Mouse (Mus musculus): ENCODE data around the gene Fam184b. TPM values are rescaled to one million over a fixed set of nuclear protein-coding genes. Genes with fewer than 3 reads are reported as not detected.

The Fam184b gene
- total RNA-seq, 2 experiments from 2014 or later: 6.9 to 8.3 TPM

DNA sequence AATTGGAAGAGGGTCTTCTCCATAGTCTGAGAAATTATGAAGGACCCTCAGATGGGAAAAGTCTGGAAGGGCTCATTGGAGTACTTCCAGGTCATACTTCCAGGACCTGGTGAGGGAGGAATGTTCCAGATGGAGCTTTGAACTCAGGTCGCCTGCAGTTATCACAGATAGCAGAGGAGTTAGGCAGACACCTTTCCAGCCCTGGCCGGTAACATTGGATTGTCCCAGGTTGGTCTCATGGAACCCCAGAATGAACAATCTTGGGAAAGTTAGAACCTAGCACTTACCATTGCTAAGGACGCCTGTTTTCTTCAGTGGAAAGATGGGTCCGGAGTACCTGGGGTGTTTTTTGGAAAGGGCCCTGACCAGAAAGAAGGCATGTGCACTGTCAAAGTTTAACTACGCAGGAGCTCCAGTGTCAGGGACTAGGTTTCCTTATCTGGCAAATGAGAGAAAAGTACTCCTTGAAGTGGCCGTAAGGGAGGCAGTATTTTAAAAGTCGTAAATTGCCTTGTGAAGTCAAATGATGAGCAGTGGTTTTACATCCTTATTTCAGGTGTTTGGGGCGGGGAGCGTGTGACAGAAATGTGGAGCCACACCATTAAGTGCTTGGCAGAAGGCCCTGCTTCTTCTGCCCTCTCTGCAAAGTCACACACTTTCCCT, 145.2 kb downstream of the Fam184b start:
- Histone ChIP-seq H3K27ac (peak overlapping the region; percentile 92), H3K4me3 (peak overlapping the region; percentile 66)
- DNase-seq (ENCODE audit: low spot score in 2 of 2): no peak
- TF ChIP-seq CTCF (conservative IDR thresholded peaks at IDR 0.05): no peak

DNA sequence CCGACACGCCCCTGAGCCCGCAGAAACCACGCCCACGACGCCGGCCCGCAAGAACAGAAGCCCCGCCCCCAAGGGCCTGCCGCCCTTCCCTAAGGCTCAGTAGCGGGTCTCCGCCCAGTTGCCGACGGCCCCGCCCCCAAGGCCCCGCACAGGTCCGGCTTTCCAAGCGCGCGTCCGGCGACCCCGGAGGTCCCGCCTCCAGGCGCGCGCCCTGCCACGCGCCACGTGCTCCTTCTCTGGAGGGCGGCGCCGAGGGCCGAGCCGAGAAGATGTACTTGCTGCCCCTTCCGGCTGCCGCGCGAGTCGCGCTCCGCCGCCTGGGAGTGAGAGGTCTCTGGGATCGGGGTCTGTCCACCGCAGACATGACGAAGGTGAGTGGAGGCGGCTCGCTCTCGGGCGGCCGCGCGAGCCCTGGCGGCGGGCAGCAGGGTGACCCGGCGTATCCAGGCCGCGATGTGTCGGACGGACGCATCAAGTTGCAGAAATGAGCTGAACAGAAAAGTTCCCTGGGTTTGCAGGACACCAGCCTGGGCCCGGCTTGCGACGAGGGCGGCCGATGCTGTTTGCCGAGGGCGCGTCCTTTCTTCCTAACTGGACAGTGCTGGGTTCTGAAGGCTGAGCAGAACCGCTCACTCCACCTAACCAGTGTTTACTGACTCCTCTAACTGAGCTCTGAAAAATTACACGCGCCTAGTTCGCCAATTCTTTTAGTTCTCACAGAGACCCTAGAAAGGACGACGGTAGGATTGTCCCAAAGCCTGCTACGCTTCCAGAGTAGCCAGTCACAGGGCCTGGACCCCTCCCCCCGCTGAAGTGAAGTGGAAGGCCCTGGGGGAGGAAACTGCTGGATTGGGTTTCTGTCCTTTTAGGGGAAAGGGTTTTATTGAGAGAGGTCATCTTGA, 146.0 kb downstream of the Fam184b start, which contains the start of gene Lap3:
TSS of gene Lap3 (plus strand) at position 184 of the 902 bp plus-strand sequence.
- Histone ChIP-seq H3K4me3 (peak within 1 kb of the TSS; percentile 66), H3K27ac (peak within 1 kb of the TSS; percentile 92)
- DNase-seq (ENCODE audit: low spot score in 2 of 2): peak; percentile 97
- peak; percentile 74 for TF ChIP-seq CTCF (conservative IDR thresholded peaks at IDR 0.05)

DNA sequence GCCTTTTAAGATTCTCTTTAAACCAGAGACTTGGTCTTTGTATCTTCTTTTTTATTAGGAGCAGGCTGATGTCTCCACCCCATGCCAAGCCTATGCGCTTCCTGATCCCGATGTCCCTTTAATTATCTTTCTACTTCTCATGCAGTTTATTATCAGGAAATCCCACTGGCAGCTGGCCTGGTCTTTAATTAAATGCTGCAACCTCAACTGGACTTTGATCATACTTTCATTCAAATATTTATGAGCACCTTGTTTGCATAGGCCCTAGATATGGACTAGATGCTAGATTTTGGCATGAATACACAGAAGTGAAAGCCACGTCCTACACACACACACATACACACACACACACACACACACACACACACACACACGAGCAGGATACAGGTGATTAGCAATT, 147.6 kb downstream of the Fam184b start:
- no peak for TF ChIP-seq CTCF (conservative IDR thresholded peaks at IDR 0.05)
- no peak for DNase-seq (ENCODE audit: low spot score in 2 of 2)
- Histone ChIP-seq H3K27ac (no peak overlapping the region), H3K4me3 (no peak overlapping the region)

DNA sequence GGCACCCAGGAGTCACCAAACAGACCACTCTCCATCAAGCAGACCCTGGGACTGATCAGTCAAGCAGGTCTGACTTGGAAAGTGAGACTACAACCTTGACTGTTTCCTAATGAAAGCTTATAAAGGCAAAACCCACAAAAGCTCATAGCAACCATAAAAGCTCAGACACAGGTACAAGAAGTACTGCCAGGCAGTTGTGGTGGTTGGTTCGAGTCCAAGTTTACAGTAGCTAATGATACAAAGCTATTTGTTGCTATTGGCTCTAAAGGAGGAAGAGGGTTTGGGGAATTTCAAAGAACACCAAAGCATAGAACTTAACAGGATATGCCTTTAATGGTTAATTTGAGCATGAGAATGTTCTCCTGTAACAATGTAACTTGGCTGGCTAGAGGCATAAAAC, 155.8 kb downstream of the Fam184b start:
- no peak overlapping the region for H3K27ac ChIP-seq
- H3K4me3 ChIP-seq: no peak overlapping the region
- DNase-seq (ENCODE audit: low spot score in 2 of 2): no peak
- no peak for TF ChIP-seq CTCF (conservative IDR thresholded peaks at IDR 0.05)

DNA sequence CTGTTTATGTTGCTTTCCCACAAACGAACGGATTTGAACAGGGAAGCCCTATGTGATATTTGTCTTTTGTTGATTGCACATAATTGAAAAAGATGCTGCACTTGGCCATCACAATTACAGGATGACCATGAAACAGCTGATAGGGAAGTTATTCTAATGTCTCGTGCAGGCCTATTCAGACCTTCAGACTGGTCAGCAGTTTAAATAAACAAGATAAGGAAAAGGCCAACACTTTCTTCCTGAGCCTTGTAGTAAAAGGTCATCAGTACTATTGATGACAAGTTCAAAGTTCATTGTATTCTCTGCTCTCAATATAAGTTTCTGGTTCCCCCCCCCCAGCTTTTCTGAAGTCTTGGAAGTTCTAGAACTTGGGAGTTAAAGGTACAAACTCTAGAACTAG, 156.8 kb downstream of the Fam184b start:
- Histone ChIP-seq H3K27ac (no peak overlapping the region), H3K4me3 (no peak overlapping the region)
- no peak for DNase-seq (ENCODE audit: low spot score in 2 of 2)
- TF ChIP-seq CTCF (conservative IDR thresholded peaks at IDR 0.05): no peak

DNA sequence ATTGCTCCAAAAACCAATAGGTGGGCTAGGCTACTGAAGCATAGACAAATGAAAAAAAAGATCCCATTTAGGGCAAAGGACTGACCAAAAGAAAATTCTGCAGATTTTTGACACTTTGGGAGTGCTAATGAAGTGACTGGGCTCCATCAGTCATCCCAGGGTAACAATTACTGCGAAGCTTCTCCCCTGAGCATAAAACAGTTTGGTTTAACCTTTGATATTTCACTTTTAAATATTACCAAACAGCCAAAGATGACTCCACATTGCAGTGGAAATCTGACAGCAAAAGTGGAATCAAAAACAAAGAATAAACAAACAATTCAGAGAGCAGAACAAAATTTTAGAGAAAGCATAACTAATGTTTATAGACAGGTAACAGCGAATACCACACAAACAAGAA, 158.3 kb downstream of the Fam184b start:
- DNase-seq (ENCODE audit: low spot score in 2 of 2): no peak
- TF ChIP-seq CTCF (conservative IDR thresholded peaks at IDR 0.05): no peak
- Histone ChIP-seq H3K27ac (no peak overlapping the region), H3K4me3 (no peak overlapping the region)

DNA sequence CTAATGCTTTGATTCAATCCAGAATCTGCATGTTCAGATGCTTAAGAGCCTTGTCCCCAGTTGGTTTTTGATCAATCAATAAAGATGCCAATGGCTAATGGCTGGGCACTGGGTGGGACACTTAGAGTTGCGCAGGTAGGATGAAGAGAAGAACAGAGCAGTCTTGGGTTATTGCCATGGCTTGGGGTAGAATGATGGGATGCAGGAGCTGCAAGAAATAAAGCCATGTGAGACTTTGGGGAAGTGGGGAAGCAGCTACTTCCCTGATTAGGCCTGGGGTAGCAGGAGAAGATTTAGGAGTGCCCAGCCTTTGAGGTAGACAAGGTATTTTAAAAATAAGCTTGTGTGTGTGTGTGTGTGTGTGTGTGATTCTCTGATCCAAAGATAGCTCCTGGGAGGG, 159.3 kb downstream of the Fam184b start:
- no peak for TF ChIP-seq CTCF (conservative IDR thresholded peaks at IDR 0.05)
- Histone ChIP-seq H3K27ac (no peak overlapping the region), H3K4me3 (no peak overlapping the region)
- no peak for DNase-seq (ENCODE audit: low spot score in 2 of 2)

Other genes starting within 250 kb of the Fam184b start
- 100 to 1,000 TPM; 167 to 169 TPM for gene Qdpr, start 189.4 kb downstream of the Fam184b start, total RNA-seq (2021)
- under 1 TPM; 0.39 to 0.54 TPM for gene Clrn2, start 185.9 kb downstream of the Fam184b start, total RNA-seq (2021)
- 10 to 100 TPM; 54.3 to 58.7 TPM for gene Lap3, start 146.2 kb downstream of the Fam184b start, total RNA-seq (2021)
- 100 to 1,000 TPM in 1 of 2 experiments, 10 to 100 TPM in 1; 96.8 to 102 TPM for gene Med28, start 119.4 kb downstream of the Fam184b start, total RNA-seq (2021)
- under 1 TPM; 0.32 to 0.79 TPM for gene Ncapg, start 30.3 kb upstream of the Fam184b start, total RNA-seq (2021)
- gene Lcorl, start 218.0 kb upstream of the Fam184b start, total RNA-seq (2021): 10 to 100 TPM; 26.0 to 32.8 TPM

Measured in layer of hippocampus, adult 2 months (tissue).